Mouse (Mus musculus) C2C12 (cell line): Measurements from ENCODE around the gene Ifit1bl1. TPM values are rescaled to one million over a fixed set of nuclear protein-coding genes. Genes with fewer than 3 reads are reported as not detected.

ENCODE experiments used
- H3K27me3 ChIP-seq: one replicate; pipeline ENCODE4 v1.6.1; 2011; ENCODE audit not compliant: control insufficient read depth, insufficient read depth, insufficient read length
- H3K36me3 ChIP-seq: one replicate; pipeline ENCODE4 v1.6.1; 2011; ENCODE audit not compliant: control insufficient read depth, insufficient read depth
- H3K4me3 ChIP-seq: one replicate; pipeline ENCODE4 v1.5.1; 2011; ENCODE audit warnings: mild to moderate bottlenecking, control low read depth; ENCODE audit not compliant: poor library complexity, insufficient read depth, severe bottlenecking
- H3K79me2 ChIP-seq: one replicate; pipeline ENCODE4 v1.6.1; 2011; ENCODE audit not compliant: control insufficient read depth, insufficient read depth
- H3K79me3 ChIP-seq: one replicate; pipeline ENCODE4 v1.6.1; 2011; ENCODE audit warnings: low read depth, control low read depth
- H3ac ChIP-seq: one replicate; pipeline ENCODE3; 2011; ENCODE audit warnings: low read depth; ENCODE audit not compliant: control insufficient read depth, insufficient read length
- CEBPB ChIP-seq: IDR thresholded peaks from one replicate; pipeline ENCODE4 v1.6.1; 2011; ENCODE audit warnings: low read depth, mild to moderate bottlenecking, control low read depth, moderate library complexity
- CTCF ChIP-seq: IDR thresholded peaks from one replicate; pipeline ENCODE4 v1.5.1; 2011; ENCODE audit not compliant: control insufficient read depth, insufficient read depth, insufficient read length
- FOSL1 ChIP-seq: IDR thresholded peaks from one replicate; pipeline ENCODE4 v1.8.0; 2011; ENCODE audit warnings: mild to moderate bottlenecking, low read length; ENCODE audit not compliant: poor library complexity, insufficient read depth, severe bottlenecking
- MAX ChIP-seq: IDR thresholded peaks from one replicate; pipeline ENCODE4 v1.6.1; 2011; ENCODE audit warnings: mild to moderate bottlenecking, control low read depth
- MYOD1 ChIP-seq: IDR thresholded peaks from one replicate; pipeline ENCODE4 v1.6.1; 2011; ENCODE audit warnings: low read depth; ENCODE audit not compliant: control insufficient read depth, insufficient read length
- MYOG ChIP-seq: IDR thresholded peaks from one replicate; pipeline ENCODE4 v1.6.1; 2011; ENCODE audit not compliant: control insufficient read depth, insufficient read length; ENCODE audit errors: extremely low read depth
- USF1 ChIP-seq: IDR thresholded peaks from one replicate; pipeline ENCODE4 v1.6.1; 2011; ENCODE audit warnings: low read depth, mild to moderate bottlenecking, control low read depth, moderate library complexity
- polyA plus RNA-seq: library from polyadenylated mRNA; unstranded; fragments of >200 nt; fragmentation: generic; extraction: Trizol; gene quantifications from one replicate; pipeline ENCODE4 v1.2.1, GENCODE M21; 2012; ENCODE audit warnings: missing spikeins

Ifit1bl1 gene
- polyA plus RNA-seq, 1 experiment = not detected

DNA sequence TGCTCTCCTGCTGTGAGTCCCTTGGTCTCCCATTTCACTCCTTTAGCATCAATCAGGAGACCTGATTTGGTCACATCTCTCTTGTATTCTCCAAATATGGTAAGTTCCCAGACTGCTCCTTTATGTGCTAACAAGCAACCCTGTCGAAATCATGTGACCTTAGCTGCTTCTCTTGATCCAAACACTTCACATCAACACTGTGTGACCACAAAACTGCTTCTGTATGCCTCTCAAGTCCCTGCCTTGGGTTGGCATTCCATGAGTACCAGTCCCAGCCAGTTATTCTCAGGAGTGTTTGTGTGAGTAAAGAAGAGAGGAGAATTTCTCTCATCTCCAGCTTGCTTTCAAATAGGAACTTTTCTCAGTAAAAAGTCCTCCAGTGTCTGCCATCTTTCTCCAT is 24.6 kb downstream of the Ifit1bl1 start:
- Histone ChIP-seq H3K36me3 (no peaks in the 10 kb centered on the region), H3K79me3 (no peaks in the 10 kb centered on the region), H3K79me2 (no peaks in the 10 kb centered on the region), H3K27me3 (no peaks in the 10 kb centered on the region), H3K4me3 (no peak overlapping the region), H3ac (no peak overlapping the region)
- no peak for TF ChIP-seq MYOD1
- TF ChIP-seq MAX = no peak
- TF ChIP-seq USF1 = no peak
- TF ChIP-seq CEBPB = no peak

DNA sequence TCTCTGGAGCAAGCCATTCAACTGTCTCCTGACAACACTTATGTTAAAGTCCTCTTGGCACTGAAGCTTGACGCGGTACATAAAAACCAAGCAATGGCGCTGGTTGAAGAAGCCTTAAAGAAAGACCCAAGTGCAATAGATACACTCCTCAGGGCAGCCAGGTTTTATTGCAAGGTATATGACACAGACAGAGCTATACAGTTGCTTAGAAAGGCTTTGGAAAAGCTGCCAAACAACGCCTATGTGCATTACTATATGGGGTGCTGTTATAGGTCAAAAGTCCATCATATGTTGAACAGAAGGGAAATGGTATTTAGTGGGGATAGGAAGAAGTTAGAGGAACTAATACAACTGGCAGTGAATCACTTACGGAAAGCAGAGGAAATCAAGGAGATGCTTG is 28.1 kb downstream of the Ifit1bl1 start:
- Histone ChIP-seq H3K4me3 (no peak overlapping the region), H3ac (no peak overlapping the region), H3K36me3 (no peaks in the 10 kb centered on the region), H3K79me3 (no peaks in the 10 kb centered on the region), H3K79me2 (no peaks in the 10 kb centered on the region), H3K27me3 (no peaks in the 10 kb centered on the region)
- TF ChIP-seq CTCF = no peak
- no peak for TF ChIP-seq USF1
- TF ChIP-seq FOSL1 = no peak
- TF ChIP-seq CEBPB = no peak
- no peak for TF ChIP-seq MYOD1
- TF ChIP-seq MYOG = no peak
- no peak for TF ChIP-seq MAX

DNA sequence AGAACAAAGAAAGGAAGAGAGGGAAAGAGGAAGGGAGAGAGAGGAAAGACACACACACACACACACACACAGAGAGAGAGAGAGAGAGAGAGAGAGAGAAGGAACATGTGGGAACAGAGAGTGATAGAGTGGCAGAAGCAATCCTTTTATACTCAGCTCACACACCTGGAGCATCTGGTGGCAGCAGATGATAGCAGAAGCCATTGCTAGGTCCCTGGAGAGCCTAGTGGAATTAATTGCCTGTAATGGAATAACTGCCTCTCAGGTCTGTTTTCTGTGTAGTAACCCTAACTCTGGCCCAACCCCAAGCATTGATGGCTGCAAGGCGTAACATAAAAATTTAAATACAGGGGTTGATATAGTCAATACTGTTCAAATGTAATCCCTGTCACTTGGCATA is 30.7 kb downstream of the Ifit1bl1 start:
- TF ChIP-seq MAX (no peak), CTCF (no peak), CEBPB (no peak)

DNA sequence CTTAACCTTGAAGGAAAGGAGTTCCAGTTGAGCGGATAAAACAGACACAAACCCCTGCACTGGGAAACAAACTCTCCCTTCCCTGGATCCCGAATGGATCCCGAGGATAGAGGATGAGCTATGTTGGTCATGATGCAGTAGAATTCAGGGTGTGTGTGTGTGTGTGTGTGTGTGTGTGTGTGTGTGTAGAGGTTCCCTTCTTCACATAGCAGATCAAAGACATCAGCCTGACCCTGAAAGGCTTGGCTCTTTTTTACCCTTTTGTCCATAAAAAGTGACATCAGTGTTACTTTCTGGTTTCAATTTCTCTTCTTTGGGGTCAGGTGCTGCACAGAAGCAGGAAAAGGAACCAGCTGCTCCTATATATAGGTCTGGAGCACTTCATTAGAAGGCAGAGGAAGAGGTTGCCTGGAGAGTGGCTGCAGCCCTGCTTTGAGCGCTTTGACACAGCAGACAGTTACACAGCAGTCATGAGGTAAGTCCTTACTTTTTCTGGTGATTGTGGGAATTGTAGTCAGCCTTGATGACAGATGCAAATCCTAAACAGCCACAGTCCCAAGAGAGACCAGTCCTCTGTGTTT is 31.8 kb downstream of the Ifit1bl1 start:
- TF ChIP-seq MYOG (no peak), CEBPB (no peak), CTCF (no peak), FOSL1 (no peak), MYOD1 (no peak), MAX (no peak), USF1 (no peak)
- Histone ChIP-seq H3K27me3 (no peaks in the 10 kb centered on the region), H3K79me2 (no peaks in the 10 kb centered on the region), H3K4me3 (no peak overlapping the region), H3ac (no peak overlapping the region), H3K79me3 (no peaks in the 10 kb centered on the region), H3K36me3 (no peaks in the 10 kb centered on the region)

More for the DNA sequence above, 30.7 kb downstream of the Ifit1bl1 start:
- Histone ChIP-seq H3K27me3 (no peaks in the 10 kb centered on the region), H3K36me3 (no peaks in the 10 kb centered on the region), H3K79me2 (no peaks in the 10 kb centered on the region), H3K4me3 (no peak overlapping the region), H3ac (no peak overlapping the region), H3K79me3 (no peaks in the 10 kb centered on the region)

DNA sequence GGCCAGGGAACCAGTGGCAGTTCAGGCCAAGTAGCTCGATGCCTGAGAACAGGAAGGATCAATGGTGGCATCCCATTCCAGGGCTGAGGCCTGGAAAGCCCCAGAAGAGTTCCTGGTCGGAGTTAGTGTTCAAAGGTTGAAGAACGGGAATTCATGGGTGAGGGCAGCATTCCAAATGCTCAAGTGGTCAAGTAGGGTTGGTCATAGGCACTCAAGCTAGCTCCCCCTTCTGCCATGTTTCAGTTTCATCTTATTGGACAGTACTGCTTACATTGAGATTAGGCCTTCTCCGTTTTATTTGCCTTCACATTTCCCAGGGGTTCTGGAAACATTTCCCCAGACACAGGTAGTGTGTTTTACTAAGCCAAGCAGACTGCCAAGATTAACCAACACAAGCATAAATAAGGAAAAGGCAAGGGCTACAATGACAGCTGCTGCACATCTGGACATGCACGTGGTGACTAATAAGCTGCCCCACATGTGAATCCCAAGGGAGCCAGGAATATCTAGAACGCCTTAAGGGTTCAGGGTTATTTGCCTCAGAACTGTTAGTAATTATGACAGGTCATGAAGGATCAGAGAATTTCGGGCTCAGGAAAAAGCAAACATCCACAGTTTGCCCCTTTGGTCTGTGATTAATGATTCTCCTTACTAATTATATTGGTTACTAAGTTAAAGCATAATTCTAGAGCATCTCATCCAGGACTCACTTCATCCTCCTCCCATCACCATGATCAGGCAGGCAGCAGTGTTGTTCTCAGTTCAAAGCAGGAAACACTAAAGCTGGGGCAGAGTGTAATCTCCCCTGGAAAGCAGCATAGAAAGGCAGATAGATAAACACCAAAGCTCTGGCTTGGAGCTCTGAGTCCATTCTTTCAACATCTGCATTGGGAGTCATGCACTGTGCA is 32.5 kb downstream of the Ifit1bl1 start:
- Histone ChIP-seq H3K79me2 (no peaks in the 10 kb centered on the region), H3ac (no peak overlapping the region), H3K79me3 (no peaks in the 10 kb centered on the region), H3K4me3 (no peak overlapping the region), H3K36me3 (no peaks in the 10 kb centered on the region), H3K27me3 (no peaks in the 10 kb centered on the region)
- TF ChIP-seq MAX (peak; percentile 28), FOSL1 (no peak)

DNA sequence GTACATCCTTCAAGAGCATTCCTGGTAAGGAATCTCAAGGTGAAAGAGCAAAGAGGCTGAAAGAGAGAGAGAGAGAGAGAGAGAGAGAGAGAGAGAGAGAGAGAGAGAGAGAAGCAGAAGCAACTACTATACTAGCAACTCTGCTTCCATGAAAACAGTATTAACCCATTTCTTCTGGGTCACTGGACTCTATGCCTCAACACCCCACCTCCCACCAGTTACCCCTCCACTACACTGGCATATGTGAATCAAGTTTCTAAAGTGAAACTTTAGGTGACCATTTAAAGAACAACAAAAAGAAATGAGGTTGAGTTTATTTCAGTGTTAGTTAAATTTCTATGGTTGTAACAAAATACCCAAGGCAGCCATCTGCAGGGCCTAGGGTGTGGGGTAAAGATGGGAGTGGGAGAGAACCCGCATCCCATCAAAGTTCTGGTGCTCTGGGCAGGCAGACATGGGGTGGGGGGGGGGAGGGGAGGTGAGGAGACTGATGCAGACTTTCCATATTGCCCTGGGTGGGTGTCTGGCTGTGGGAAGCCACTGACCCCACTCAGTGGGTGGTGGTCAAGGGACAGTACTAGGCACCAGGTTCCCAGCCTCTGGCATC is 35.5 kb downstream of the Ifit1bl1 start:
- H3K27me3 ChIP-seq = no peaks in the 10 kb centered on the region
- no peaks in the 10 kb centered on the region for H3K79me3 ChIP-seq
- no peak for TF ChIP-seq USF1
- no peak overlapping the region for H3ac ChIP-seq
- H3K4me3 ChIP-seq = no peak overlapping the region
- H3K79me2 ChIP-seq = no peaks in the 10 kb centered on the region
- no peaks in the 10 kb centered on the region for H3K36me3 ChIP-seq
